Mouse (Mus musculus) stomach, embryonic 15.5 days (tissue): ENCODE measurements around the gene St8sia1. TPM values are rescaled to one million over a fixed set of nuclear protein-coding genes. Genes with fewer than 3 reads are reported as not detected.

ENCODE experiments used
- ATAC-seq: fragments of 200-750 bp; cut with Nextera tagmentation; 2 replicates; pipeline ENCODE4 v1.8.0; 2017; ENCODE audit warnings: low read depth, moderate number of reproducible peaks, moderate TSS enrichment; ENCODE audit not compliant: insufficient read depth, low FRiP score
- H3K27ac ChIP-seq: fragments of 300-500 bp; sonication (generic); 2 replicates; pipeline ENCODE4 v1.5.1; 2015; ENCODE audit warnings: mild to moderate bottlenecking, inconsistent platforms
- H3K27me3 ChIP-seq: fragments of 300-500 bp; sonication (generic); replicated peaks from 2 replicates; pipeline ENCODE4 v1.6.1; 2015; ENCODE audit warnings: inconsistent platforms
- H3K36me3 ChIP-seq: fragments of 300-500 bp; sonication (generic); 2 replicates; pipeline ENCODE4 v1.6.1; 2015; ENCODE audit warnings: inconsistent platforms
- H3K4me1 ChIP-seq: fragments of 300-500 bp; sonication (generic); 2 replicates; pipeline ENCODE4 v1.6.1; 2015; ENCODE audit warnings: inconsistent platforms
- H3K4me2 ChIP-seq: fragments of 300-500 bp; sonication (generic); 2 replicates; pipeline ENCODE4 v1.6.1; 2015; ENCODE audit warnings: mild to moderate bottlenecking, inconsistent platforms
- H3K4me3 ChIP-seq: fragments of 300-500 bp; sonication (generic); replicated peaks from 2 replicates; pipeline ENCODE4 v1.5.1; 2015; ENCODE audit warnings: inconsistent platforms
- H3K9ac ChIP-seq: fragments of 300-500 bp; sonication (generic); 2 replicates; pipeline ENCODE4 v1.6.1; 2015; ENCODE audit warnings: inconsistent platforms
- H3K9me3 ChIP-seq: fragments of 300-500 bp; sonication (generic); 2 replicates; pipeline ENCODE4 v1.6.1; 2016; ENCODE audit warnings: inconsistent platforms
- WGBS: fragments of 180-500 bp; shearing (Covaris S2); methylation state at CpG from one replicate; pipeline ENCODE4 v1.1.7; 2015; 5-methylcytosine and 5-hydroxymethylcytosine counted together
- polyA plus RNA-seq: library from polyadenylated mRNA; unstranded; fragments of >200 nt; fragmentation: Nextera tagmentation; extraction: Ambion mirVana; gene quantifications from 2 replicates; pipeline ENCODE4 v1.2.1, GENCODE M21; 2015

The St8sia1 gene
- polyA plus RNA-seq, 1 experiment from 2014 or later: 0.96 TPM

DNA sequence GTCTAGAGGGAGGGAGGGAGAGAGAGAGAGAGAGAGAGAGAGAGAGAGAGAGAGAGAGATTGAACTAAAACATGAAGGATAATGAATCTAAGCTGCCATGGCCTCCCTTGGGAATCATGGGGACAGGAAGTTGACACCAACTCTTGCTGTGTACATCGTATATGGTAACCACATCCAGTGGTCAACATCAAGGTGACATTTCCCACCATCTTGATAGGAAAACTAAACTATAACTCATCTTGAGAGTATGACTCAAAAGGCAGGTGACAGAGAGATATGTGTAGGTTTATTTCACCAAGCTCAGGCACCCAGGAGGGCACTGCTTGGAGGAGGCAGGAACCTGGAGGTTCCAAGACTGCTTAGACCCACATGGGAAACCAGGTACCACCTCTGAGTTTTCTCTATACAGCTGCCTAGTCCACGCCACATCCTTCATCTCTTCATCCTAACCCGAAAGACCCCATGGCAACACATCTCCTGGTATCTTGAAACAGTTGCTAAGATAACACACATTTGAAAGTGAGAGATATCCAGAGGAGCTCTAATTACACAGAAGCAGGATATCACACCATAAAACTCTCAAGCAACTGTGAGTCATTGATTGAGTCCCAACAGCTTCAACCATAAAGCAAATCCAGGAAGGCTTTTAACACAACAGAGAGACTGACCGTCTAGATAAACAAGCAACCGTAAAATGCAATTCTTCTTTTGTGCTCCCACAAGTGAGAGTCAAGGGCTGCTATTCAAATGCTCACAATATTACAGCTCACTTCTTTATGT is 141.1 kb downstream of the St8sia1 start:
- no peak for ATAC-seq
- 60% methylated on average over 5 of the region's 5 CpGs for WGBS

DNA sequence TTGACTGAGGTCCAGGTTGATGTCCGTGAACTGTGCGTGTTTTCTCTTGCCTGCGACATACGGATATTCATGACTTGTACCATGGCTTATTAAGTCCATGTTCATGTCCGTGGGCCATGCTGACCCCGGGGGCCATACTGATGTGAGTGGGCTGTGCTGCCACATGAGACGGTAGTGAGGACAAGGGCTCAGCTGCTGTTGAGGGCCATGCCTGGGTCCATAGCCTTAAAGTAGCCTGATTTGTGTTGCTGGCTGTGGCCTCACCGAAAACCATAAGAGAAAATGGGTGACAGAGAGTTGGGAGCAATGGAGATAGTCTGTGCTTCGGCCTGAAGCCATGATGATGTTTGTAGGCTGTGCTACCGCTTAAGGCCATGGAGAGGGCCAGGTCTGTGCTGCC is 145.9 kb downstream of the St8sia1 start:
- H3K36me3 ChIP-seq: no peaks in the 10 kb centered on the region
- 96% methylated on average over 10 of the region's 10 CpGs for whole genome bisulfite sequencing
- no peaks in the 10 kb centered on the region for H3K9me3 ChIP-seq
- no peak overlapping the region for H3K4me3 ChIP-seq
- no peak overlapping the region for H3K9ac ChIP-seq
- ATAC-seq: no peak
- no peak overlapping the region for H3K27ac ChIP-seq
- H3K4me2 ChIP-seq: no peak overlapping the region
- no peaks in the 10 kb centered on the region; the same call in 1 of the 2 replicates for H3K27me3 ChIP-seq
- H3K4me1 ChIP-seq: no peaks in the 10 kb centered on the region

More for the DNA sequence above, 141.1 kb downstream of the St8sia1 start:
- no peaks in the 10 kb centered on the region for H3K36me3 ChIP-seq
- no peaks in the 10 kb centered on the region for H3K9me3 ChIP-seq
- no peaks in the 10 kb centered on the region for H3K27me3 ChIP-seq
- no peak overlapping the region for H3K4me3 ChIP-seq
- H3K4me2 ChIP-seq: no peak overlapping the region
- H3K4me1 ChIP-seq: no peaks in the 10 kb centered on the region
- no peak overlapping the region for H3K27ac ChIP-seq
- H3K9ac ChIP-seq: no peak overlapping the region

DNA sequence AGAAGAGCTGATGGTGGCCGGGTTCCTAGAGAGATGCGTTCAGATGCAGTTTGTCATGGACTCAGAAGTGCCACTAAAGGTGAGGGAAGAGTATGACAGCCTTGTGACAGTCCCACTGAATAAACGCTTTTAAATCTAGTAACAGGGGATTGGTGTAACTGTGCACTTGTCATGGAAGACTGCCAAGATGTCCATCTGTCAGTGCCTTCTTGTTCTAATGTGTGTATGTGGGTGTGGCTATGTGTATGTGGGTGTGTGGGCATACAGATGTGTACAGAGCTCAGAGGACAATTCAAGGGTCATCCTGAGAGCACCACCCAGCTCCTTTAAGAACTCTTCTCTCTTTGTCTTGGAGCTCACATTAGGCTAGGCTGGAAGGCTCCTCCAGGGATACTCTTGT is 148.7 kb downstream of the St8sia1 start:
- Histone ChIP-seq H3K27me3 (no peaks in the 10 kb centered on the region; the same call in 1 of the 2 replicates), H3K27ac (no peak overlapping the region), H3K4me1 (no peaks in the 10 kb centered on the region), H3K9me3 (no peaks in the 10 kb centered on the region), H3K4me2 (no peak overlapping the region), H3K36me3 (no peaks in the 10 kb centered on the region), H3K9ac (no peak overlapping the region), H3K4me3 (no peak overlapping the region)
- WGBS: 82% methylated on average over 3 of the region's 3 CpGs
- no peak for ATAC-seq

GRCm38 (mm10) chr6:142814495-142814921 is 149.7 kb downstream of the St8sia1 start:
- Histone ChIP-seq H3K4me1 (no peaks in the 10 kb centered on the region), H3K27me3 (no peaks in the 10 kb centered on the region; the same call in 1 of the 2 replicates), H3K4me3 (peak overlapping the region; percentile 41), H3K27ac (no peak overlapping the region), H3K9ac (no peak overlapping the region), H3K4me2 (peak overlapping the region; percentile 71), H3K9me3 (no peaks in the 10 kb centered on the region), H3K36me3 (no peaks in the 10 kb centered on the region)
- WGBS: 5% methylated on average over 15 of the region's 15 CpGs
- ATAC-seq: no peak; the same call in 1 of the 2 replicates

DNA sequence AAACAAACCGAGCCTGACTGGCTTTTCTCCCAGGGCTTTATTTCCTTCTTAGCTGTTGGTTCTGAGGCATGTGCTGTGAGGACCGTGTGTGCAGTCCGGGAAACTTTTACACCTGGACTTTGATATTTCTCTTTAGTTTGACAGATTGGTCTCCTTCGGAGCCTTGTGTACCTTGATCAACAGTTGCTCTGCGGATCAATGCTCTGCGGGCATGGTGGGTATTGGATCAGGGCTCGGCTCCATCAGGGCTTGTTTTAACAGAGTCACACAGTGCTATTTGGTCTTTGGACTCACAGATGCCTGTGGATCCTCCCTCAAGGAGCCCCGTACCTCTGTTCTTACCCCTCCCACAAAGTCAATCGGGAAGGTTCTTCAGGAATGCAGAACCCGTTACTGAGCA is 150.2 kb downstream of the St8sia1 start:
- Histone ChIP-seq H3K4me3 (peak overlapping the region; percentile 41), H3K36me3 (no peaks in the 10 kb centered on the region), H3K4me1 (no peaks in the 10 kb centered on the region), H3K9ac (no peak overlapping the region), H3K27ac (no peak overlapping the region), H3K9me3 (no peaks in the 10 kb centered on the region), H3K4me2 (peak overlapping the region; percentile 71), H3K27me3 (no peaks in the 10 kb centered on the region; the same call in 1 of the 2 replicates)
- ATAC-seq: no peak; the same call in 1 of the 2 replicates
- WGBS: 48% methylated on average over 10 of the region's 10 CpGs

DNA sequence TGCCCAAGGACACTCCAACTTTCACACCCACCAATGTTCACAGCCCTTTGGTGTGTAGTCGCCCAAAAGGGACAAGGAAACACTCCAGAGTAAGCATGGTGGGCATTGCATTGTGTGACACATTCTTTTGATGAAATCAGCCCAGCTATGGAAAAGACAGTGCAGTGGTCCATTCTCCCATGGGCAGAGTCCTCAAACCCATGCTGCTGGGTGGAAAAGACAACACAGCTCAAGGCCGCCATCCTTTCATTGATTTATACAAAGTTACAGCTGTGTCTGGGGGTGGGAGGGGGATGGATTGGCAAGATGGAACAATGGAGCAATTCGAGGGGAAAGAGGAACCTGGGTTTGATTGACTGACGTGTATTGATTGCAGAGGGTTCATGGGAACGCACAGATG is 151.3 kb downstream of the St8sia1 start:
- H3K4me3 ChIP-seq: no peak overlapping the region
- H3K9ac ChIP-seq: no peak overlapping the region
- H3K27ac ChIP-seq: no peak overlapping the region
- WGBS: 74% methylated on average over 5 of the region's 5 CpGs
- no peak overlapping the region for H3K4me2 ChIP-seq
- H3K27me3 ChIP-seq: no peaks in the 10 kb centered on the region; the same call in 1 of the 2 replicates
- no peaks in the 10 kb centered on the region for H3K9me3 ChIP-seq
- no peak for ATAC-seq
- H3K36me3 ChIP-seq: no peaks in the 10 kb centered on the region
- H3K4me1 ChIP-seq: no peaks in the 10 kb centered on the region

- H3K36me3 ChIP-seq: no peaks in the 10 kb centered on the region
- ATAC-seq: no peak
- 68% methylated on average over 6 of the region's 6 CpGs for WGBS
- H3K4me1 ChIP-seq: no peaks in the 10 kb centered on the region
- H3K9me3 ChIP-seq: no peaks in the 10 kb centered on the region
- H3K4me3 ChIP-seq: no peak overlapping the region
- H3K9ac ChIP-seq: no peak overlapping the region
- no peak overlapping the region for H3K4me2 ChIP-seq
- no peak overlapping the region for H3K27ac ChIP-seq
- no peaks in the 10 kb centered on the region for H3K27me3 ChIP-seq
Observed at GRCm38 (mm10) chr6:142810239-142810638, 154.0 kb downstream of the St8sia1 start.

GRCm38 (mm10) chr6:142809373-142810098 is 154.7 kb downstream of the St8sia1 start:
- Histone ChIP-seq H3K4me3 (no peak overlapping the region), H3K9ac (no peak overlapping the region), H3K36me3 (no peaks in the 10 kb centered on the region), H3K4me2 (no peak overlapping the region), H3K9me3 (no peaks in the 10 kb centered on the region), H3K27ac (no peak overlapping the region), H3K27me3 (no peaks in the 10 kb centered on the region), H3K4me1 (no peaks in the 10 kb centered on the region)
- WGBS: 30% methylated on average over 6 of the region's 6 CpGs
- ATAC-seq: no peak

DNA sequence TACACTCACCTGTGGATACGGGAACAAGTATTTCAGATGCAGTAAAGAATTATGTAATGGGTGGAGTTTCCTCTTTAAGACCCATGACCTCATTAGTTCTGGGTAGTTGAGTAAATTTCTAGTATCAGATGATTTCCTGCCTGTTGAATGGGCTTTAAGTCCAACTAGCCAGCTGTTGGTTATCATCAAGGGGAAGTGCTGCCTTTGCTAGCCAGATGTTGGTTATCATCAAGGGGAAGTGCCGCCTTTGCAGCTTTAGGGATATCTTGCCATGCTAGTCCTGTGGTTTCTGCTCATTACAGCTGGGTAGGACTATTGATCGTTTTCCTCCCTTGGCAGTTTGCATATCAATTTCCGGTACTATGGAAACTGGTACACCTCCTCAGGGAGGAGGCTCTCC is 157.9 kb downstream of the St8sia1 start:
- H3K9me3 ChIP-seq: no peaks in the 10 kb centered on the region
- H3K4me1 ChIP-seq: no peaks in the 10 kb centered on the region
- WGBS: 65% methylated on average over 4 of the region's 4 CpGs
- no peaks in the 10 kb centered on the region for H3K36me3 ChIP-seq
- no peak for ATAC-seq
- no peak overlapping the region for H3K4me2 ChIP-seq
- no peak overlapping the region for H3K4me3 ChIP-seq
- no peaks in the 10 kb centered on the region for H3K27me3 ChIP-seq
- no peak overlapping the region for H3K9ac ChIP-seq
- no peak overlapping the region for H3K27ac ChIP-seq

- Histone ChIP-seq H3K4me2 (no peak within 1 kb of the TSS), H3K36me3 (no peaks in the 10 kb centered on the region), H3K27me3 (no peaks in the 10 kb centered on the region), H3K4me1 (no peaks in the 10 kb centered on the region), H3K9me3 (no peaks in the 10 kb centered on the region), H3K4me3 (no peak within 1 kb of the TSS), H3K27ac (no peak within 1 kb of the TSS), H3K9ac (no peak within 1 kb of the TSS)
- ATAC-seq: no peak
Observed at GRCm38 (mm10) chr6:142804402-142804801, 159.8 kb downstream of the St8sia1 start, which contains the start of gene Sult6b2. TSS of gene Sult6b2 (minus strand) at chr6:142804502.

- no peak overlapping the region for H3K4me2 ChIP-seq
- H3K4me1 ChIP-seq: no peaks in the 10 kb centered on the region
- H3K36me3 ChIP-seq: no peaks in the 10 kb centered on the region
- H3K4me3 ChIP-seq: no peak overlapping the region
- H3K27me3 ChIP-seq: no peaks in the 10 kb centered on the region
- no peak overlapping the region for H3K27ac ChIP-seq
- no peak overlapping the region for H3K9ac ChIP-seq
- no peak for ATAC-seq
- WGBS: 43% methylated on average over 11 of the region's 11 CpGs
- H3K9me3 ChIP-seq: no peaks in the 10 kb centered on the region
Observed at GRCm38 (mm10) chr6:142802617-142803525, 161.4 kb downstream of the St8sia1 start.
